Mouse (Mus musculus): ENCODE measurements around the gene 4933425L06Rik.

DNA sequence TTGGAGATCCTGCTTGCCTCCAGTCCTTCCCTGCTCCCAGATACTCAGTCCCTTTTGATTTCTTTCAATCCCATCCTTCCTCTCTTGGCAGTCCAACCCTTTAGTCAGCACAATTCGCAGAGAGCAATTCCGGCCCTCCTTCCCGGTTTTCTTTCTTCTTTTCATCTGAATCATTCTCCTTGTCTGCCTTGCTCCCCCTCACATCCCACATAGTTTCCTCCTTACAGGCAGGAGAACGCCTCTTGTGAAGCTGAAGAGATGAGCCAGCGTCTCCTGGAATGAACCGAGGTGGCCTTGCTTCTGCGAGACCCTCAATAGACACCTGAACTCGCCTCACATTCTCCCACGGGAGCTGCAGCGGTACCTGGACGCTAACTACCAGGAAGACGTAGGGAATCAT is 44.1 kb upstream of the 4933425L06Rik start:
- no peak for TF ChIP-seq POLR2A (IDR thresholded peaks at IDR 0.05; ENCODE audit: insufficient read depth, low read depth, low read length)
- TF ChIP-seq CTCF (IDR thresholded peaks at IDR 0.05; ENCODE audit: insufficient read depth, low read depth, low read length), result no peak
